Mouse (Mus musculus) v-Abl transformed pro-B cells (cell line): ENCODE data around the gene Lsm3.

Source experiments
- in situ Hi-C, 2 experiments: fragments of 400-800 bp; cut with MboI; formaldehyde crosslinking; loops; one replicate each; pipeline ENCODE4 v1.15.1; 2025; ENCODE audit not compliant: unreplicated experiment in 2 of 2

The Lsm3 gene

DNA sequence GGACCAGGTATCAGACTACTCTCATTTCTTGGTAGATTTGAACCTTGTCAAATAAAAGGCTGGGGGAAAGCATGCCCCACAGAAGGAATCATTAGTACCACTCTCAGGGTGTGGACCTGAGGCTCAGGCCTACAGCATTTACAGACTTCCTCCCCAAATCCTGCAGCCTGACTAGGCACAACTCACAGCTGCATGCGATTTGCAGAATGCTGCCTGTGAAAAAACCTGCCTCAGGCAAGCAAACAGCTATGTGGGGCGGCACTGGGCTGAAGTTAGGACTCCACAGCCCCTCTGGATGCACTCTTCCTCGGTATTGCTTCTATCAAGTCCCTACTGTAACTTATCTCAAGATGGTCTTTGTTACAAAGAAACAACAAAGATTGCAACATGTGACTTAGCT lies 7.7 kb upstream of the Lsm3 start:
- in situ Hi-C loops, result loop anchor here (5.0 to 25.0 kb wide), 3 partner anchors 221 to 379 kb away; partner anchors contain the start of gene Ccdc174 (in 1 of the 2)

DNA sequence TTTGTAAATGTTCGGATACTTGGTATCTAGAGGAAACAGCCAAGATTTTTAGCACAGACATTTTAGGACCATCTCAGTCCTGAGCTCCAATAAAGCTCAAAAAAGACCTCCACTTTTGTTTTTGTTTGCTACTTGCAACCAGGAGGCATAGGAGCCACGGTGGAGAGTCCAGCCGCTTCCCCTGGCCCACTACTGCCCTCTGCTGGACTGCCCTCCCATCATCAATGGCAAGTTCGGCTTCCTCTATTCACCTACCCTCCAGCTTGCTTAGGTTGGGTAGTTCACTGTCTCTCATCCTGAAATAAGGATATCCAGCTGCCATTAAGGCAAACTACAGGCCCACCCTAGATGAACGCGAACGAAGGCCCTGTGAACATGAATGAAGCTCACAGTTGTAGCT lies 6.4 kb upstream of the Lsm3 start:
- in situ Hi-C loops, result loop anchor here (5.0 to 25.0 kb wide), 3 partner anchors 222 to 378 kb away; partner anchors contain the start of gene Ccdc174 (in 1 of the 2)

GRCm38 (mm10) chr6:91510211-91510610 lies 5.5 kb upstream of the Lsm3 start:
- in situ Hi-C loops, result loop anchor here in 1 of 2 experiments (25.0 kb wide), 1 partner anchor 377 kb away; the partner anchor contains the start of gene Ccdc174

GRCm38 (mm10) chr6:91514135-91514534 lies 1.6 kb upstream of the Lsm3 start:
- in situ Hi-C loops, result loop anchor here in 1 of 2 experiments (25.0 kb wide), 1 partner anchor 373 kb away; the partner anchor contains the start of gene Ccdc174

DNA sequence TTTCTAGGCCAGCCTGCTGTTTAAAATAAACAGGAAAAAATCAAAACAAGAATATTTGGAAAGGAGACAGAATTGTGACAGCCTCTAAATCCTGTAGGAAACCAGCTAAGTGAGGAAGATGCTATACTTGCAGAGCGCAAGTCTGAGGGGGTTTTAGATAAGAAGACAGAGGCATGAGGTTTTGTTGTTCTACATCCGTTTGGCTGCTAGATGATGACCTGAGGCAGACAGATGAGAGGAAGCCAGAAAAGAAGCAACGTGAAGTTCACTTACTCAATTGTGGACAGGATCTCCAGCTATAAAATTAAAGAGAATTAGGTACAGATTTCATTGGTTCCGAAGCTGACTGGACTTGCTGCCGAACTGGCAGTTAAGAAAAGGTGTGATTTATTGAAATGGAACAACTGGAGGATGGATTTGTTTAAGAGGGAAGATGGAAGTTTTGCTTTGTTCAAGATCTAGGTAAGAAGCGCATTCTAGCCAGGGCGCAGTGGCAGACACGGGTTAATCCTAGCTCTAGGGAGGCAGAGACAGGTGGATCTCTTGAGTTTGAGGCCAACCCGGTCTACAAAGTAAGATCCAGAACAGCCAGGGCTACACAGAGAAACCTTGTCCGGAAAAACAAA lies 878 bp upstream of the Lsm3 start:
- in situ Hi-C loops, result loop anchor here (5.0 to 25.0 kb wide), 4 partner anchors 43 to 697 kb away; partner anchors contain the start of genes Ccdc174 (in 1 of the 2), Chchd4 (in 1 of the 2), Rbsn (in 1 of the 2) and Slc6a6 (in 1 of the 2)

GRCm38 (mm10) chr6:91518454-91519020 lies 2.8 kb downstream of the Lsm3 start:
- in situ Hi-C loops, result loop anchor here (5.0 to 25.0 kb wide), 4 partner anchors 46 to 694 kb away; partner anchors contain the start of genes Ccdc174 (in 1 of the 2), Chchd4 (in 1 of the 2), Rbsn (in 1 of the 2) and Slc6a6 (in 1 of the 2)

DNA sequence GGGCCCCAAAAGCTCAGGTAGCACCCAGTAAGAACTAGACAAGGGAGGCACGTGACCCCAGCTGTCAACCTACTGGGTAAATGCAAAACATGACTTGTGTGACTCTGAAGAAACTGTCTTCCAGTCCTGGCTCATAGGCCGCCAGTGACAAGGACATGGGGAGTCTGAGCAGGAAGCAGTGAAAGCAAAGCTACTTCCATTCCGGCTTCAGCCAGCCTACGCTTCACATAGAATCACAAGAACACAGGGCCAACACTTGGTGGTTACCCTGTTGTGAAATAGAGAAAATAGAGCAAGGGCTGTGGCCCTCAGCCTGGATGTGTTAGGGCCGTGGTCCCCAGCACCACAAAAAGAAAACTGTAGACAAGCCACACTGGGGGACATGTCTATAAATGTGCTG lies 7.1 kb downstream of the Lsm3 start:
- in situ Hi-C loops, result loop anchor here (10.0 to 25.0 kb wide), 3 partner anchors 362 to 742 kb away; partner anchors contain the start of gene Ccdc174 (in 1 of the 2)

- in situ Hi-C loops, result loop anchor here (5.0 to 25.0 kb wide), 5 partner anchors 217 to 739 kb away; partner anchors contain the start of gene Trh (in 1 of the 2)
Measured at GRCm38 (mm10) chr6:91525544-91525943, 9.8 kb downstream of the Lsm3 start.

DNA sequence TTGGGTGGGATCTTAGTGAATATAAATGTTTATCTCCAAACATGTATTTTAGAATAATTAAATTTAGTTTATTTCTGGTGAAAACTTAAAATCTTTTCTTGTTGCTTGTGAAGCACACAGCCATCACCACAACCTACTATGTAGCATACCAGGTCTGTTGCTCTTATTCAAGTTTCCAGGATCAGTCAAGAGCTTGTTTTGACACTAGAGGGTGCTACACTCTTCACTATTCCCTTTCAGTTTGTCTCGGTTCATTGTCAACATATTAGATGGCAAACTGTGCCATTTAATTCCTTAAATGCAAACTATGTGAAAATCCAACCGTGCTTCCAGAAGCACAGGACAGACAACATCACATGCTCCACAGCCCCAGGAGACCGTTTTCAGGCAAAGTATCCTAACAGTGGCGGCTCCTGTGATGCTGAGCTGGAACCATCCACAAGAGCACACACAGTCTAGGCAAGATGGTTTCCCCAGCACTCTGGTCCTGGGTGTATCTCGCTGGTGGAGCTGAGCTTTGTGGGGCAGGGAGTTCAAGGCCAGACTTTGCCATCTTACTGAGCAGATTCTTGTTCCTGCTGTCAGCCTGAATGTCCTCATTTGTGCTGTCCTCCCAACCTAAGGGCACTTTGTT lies 11.6 kb downstream of the Lsm3 start:
- in situ Hi-C loops, result loop anchor here (5.0 to 25.0 kb wide), 5 partner anchors 215 to 737 kb away; partner anchors contain the start of gene Trh (in 1 of the 2)

- in situ Hi-C loops, result loop anchor here (5.0 to 25.0 kb wide), 5 partner anchors 214 to 737 kb away; partner anchors contain the start of gene Trh (in 1 of the 2)
Measured at GRCm38 (mm10) chr6:91528265-91528664, 12.5 kb downstream of the Lsm3 start.

- in situ Hi-C loops, result loop anchor here (10.0 to 25.0 kb wide), 2 partner anchors 534 to 707 kb away; partner anchors contain the start of gene Trh (in 1 of the 2)
Measured at GRCm38 (mm10) chr6:91530673-91531072, 14.9 kb downstream of the Lsm3 start.

DNA sequence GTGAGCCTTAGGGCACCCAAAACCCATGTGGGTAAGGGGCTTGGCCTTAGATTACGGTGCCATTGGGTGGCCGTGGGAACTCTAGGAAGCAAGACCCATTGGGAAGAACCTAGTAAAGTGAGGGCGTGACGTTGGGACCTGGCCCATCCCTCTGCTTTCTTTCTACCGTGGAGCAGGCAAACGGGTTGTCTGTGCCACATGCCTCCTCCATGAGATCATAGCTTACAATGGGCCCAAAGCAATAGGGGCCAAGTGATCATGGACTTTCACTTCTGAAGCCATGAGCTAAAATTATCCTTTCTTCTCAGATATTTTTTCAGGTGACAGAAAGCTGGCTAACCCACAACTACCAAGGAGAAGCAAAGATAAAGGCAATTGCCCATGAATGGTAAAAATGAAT lies 15.5 kb downstream of the Lsm3 start:
- in situ Hi-C loops, result loop anchor here (10.0 to 25.0 kb wide), 2 partner anchors 534 to 706 kb away; partner anchors contain the start of gene Trh (in 1 of the 2)

DNA sequence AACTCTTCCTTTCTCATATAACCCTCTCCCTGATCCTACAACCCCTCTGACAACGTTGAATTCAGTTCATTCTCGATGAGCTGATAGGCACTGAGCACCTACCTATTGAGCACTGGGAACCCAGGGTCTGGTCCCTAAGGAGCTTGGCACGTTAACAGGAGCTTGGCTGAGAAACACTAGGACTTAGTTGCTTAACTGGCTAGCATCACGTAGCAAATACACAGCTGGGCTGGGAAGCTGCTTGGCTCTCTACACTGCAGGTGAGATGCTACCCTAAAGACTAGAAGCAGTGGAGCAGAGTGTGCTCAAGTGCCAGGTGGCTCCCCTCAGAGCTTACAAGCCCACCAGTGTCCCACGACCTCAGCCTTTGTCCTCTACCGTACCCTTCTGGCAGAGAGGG lies 16.9 kb downstream of the Lsm3 start:
- in situ Hi-C loops, result loop anchor here (10.0 to 25.0 kb wide), 2 partner anchors 532 to 705 kb away; partner anchors contain the start of gene Trh (in 1 of the 2)

GRCm38 (mm10) chr6:91533359-91533758 lies 17.6 kb downstream of the Lsm3 start:
- in situ Hi-C loops, result loop anchor here (10.0 to 25.0 kb wide), 2 partner anchors 531 to 704 kb away; partner anchors contain the start of gene Trh (in 1 of the 2)

GRCm38 (mm10) chr6:91533771-91534170 lies 18.0 kb downstream of the Lsm3 start:
- in situ Hi-C loops, result loop anchor here (10.0 to 25.0 kb wide), 2 partner anchors 531 to 704 kb away; partner anchors contain the start of gene Trh (in 1 of the 2)

GRCm38 (mm10) chr6:91534268-91534667 lies 18.5 kb downstream of the Lsm3 start:
- in situ Hi-C loops, result loop anchor here (10.0 to 25.0 kb wide), 2 partner anchors 531 to 703 kb away; partner anchors contain the start of gene Trh (in 1 of the 2)

- in situ Hi-C loops, result loop anchor here (10.0 to 25.0 kb wide), 2 partner anchors 530 to 702 kb away; partner anchors contain the start of gene Trh (in 1 of the 2)
Measured at GRCm38 (mm10) chr6:91535231-91535630, 19.5 kb downstream of the Lsm3 start.

DNA sequence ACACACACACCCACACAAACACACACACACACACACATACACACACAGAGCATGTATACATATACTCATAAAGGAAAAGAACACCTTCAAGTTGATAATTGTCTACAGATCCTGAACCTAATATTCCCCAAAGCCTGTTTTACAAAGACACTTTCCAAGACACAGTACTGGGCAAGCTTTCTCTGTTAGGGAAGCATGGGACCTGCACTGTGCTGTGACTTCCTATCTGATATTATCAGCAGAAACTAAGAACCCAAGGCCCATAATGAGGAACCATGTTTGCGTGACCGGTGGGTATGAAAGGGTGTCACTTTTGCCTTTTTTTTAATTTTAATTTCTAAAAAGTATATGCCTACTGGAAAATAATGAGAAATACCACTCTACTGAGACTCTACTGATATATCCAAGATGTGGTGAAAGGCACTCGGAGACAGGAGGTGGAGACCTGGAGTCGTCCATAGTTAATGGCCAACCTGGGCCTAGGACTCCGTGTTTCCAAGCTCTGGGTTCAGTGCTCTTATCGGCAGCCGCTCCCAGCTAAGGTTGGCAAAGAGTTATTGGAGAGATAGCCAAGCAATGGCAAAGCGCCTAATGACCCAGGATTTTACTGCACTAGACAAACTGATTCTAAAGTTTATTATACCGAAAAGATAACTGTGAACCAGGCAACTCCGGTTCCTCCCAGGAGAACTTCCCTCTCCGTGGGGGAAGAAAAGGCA lies 20.5 kb downstream of the Lsm3 start:
- in situ Hi-C loops, result loop anchor here (10.0 to 25.0 kb wide), 2 partner anchors 529 to 701 kb away; partner anchors contain the start of gene Trh (in 1 of the 2)

- in situ Hi-C loops, result loop anchor here in 1 of 2 experiments (25.0 kb wide), 1 partner anchor 696 kb away; the partner anchor contains the start of gene Trh
Measured at GRCm38 (mm10) chr6:91541276-91541675, 25.5 kb downstream of the Lsm3 start.
